Mouse (Mus musculus): ENCODE data around the gene Tmem98. TPM values are rescaled to one million over a fixed set of nuclear protein-coding genes. Genes with fewer than 3 reads are reported as not detected.

The Tmem98 gene
- polyA plus RNA-seq (2015; fragmentation: Nextera tagmentation; extraction: Ambion mirVana) = 116 and 117 TPM in 2 replicates

GRCm38 (mm10) chr11:80809993-80810821 is at the start of gene Tmem98:
TSS of gene Tmem98 (plus strand) at chr11:80810175.

GRCm38 (mm10) chr11:80779527-80780344 is 30.2 kb upstream of the Tmem98 start, which contains the start of gene Myo1d:
TSS of gene Myo1d (minus strand) at chr11:80780025.

GRCm38 (mm10) chr11:80858065-80858464 is 48.1 kb downstream of the Tmem98 start, which contains the start of gene Spaca3:
TSS of gene Spaca3 (plus strand) at chr11:80858365.

Other genes starting within 250 kb of the Tmem98 start
- 23.1 and 29.5 TPM in 2 replicates for gene Myo1d, start 30.1 kb upstream of the Tmem98 start, polyA plus RNA-seq (2015; fragmentation: Nextera tagmentation; extraction: Ambion mirVana)
- 0.19 TPM in 1 of 2 replicates, not detected in the other for gene Spaca3, start 48.2 kb downstream of the Tmem98 start, polyA plus RNA-seq (2015; fragmentation: Nextera tagmentation; extraction: Ambion mirVana)

All from urinary bladder, postnatal 0 days (tissue).